Mouse (Mus musculus): ENCODE data around the gene Oas1g. TPM values are rescaled to one million over a fixed set of nuclear protein-coding genes. Genes with fewer than 3 reads are reported as not detected.
"Not testable (repeated sequence)": the region's sequence is repeated elsewhere in the genome, so short reads cannot be mapped to it uniquely, and the experiment has no call there.

The Oas1g gene
- total RNA-seq, 2 experiments from 2014 or later, result not detected

DNA sequence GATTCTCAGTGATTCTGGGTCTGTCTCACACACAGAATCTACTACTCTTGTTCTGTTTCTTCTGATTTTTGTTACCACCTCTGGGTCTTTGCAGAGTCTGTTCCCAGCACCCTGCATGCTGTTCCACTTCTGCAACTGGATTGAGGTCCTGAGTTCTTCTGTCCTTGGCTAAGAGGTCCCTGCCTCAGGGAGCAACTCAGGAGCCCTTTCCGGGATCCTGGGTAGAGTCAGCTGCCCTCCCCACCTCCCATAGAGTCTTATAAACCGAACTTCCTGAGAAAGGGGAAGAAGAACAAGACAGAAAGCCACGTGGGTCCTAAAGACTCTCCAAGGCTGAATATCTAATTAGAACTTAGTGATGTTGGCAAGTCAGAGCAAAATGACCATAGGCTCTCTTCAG, 3.6 kb upstream of the Oas1g start:
- DNase-seq (ENCODE audit: low spot score in 2 of 2), result no peak

DNA sequence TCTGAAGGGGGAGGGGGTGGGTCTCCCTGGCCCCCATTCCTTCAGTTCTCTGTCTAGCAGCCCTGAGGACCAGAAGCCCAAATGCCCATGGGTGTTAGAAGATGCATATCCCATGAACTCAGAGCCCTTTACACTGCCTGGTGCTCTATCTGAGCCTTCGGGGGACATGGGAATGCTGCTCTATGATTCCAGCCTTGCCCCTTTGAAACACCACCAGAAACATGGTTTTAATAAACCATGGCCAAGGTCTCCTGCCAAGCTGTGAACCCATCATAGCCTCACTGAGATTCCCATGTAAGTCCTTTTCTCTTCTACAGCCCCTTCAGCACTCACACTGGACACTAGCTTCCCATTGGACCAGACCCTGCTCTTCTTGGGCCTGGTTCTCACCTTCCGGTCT, 2.6 kb upstream of the Oas1g start:
- DNase-seq (ENCODE audit: low spot score in 2 of 2), result no peak

DNA sequence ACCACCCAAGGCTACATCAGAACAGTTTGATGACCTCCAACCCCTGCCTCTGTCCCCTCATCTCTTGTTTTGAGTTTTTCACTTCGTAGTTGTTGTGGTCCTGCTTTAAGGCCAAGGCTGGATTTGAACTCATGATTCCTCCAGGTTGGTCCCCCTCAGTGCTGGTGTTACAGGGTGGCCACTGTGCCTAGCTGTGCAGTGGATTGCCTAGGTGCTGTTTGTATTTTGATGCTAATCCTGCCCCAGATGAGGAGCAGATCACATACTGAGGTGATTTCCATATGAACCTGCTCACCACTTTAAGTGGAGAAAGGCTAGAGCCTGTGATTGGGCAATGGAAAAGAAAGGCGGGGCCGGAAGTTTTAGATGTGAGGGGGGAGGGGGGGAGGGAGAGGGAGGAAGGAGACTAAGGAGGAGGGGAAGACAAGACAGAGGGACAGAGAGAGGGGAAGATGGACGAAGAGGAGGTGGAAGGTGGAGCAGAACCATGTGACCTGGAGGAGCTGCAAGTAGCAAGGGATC, 942 bp upstream of the Oas1g start:
- not testable (repeated sequence) for DNase-seq (ENCODE audit: low spot score in 2 of 2)

DNA sequence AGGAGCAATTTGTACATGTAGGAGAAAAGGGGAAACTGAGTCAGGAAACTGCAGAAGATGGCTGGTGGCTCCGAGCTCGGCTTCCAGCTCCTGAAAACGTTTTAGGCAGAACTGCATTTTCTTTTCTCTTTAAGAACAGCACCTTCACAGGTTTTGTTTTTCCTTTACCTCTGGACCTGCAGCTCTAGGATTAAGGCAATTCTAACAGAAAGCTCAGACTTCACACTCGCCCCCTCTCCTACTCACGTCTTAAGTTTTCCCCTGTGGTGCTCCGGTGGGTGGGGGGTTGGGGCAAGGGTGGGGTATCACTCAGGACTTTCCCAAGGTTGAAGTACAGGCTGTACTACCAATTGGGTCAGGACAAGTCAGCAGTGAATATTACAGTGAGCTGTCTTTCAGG, 418 bp upstream of the Oas1g start:
- DNase-seq (ENCODE audit: low spot score in 2 of 2), result no peak

DNA sequence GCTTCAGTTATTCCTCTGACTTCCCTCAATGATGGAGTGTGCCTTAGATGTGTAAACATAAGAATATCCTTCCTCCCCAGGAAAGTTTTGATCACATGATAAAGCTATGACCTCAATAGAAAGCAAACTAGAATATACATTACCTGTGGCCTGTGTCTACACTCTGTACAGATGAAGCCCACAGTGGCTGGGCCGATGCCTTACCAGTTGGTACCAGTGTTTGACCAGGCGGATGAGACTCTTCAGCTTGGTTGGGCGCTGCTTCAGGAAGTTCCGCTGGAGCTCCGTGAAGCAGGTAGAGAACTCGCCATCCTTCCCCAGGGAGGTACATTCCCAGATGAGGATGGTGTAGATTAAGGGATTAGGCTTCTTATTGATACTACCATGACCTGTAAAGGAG, 5.7 kb downstream of the Oas1g start:
- not testable (repeated sequence) for DNase-seq (ENCODE audit: low spot score in 2 of 2)

DNA sequence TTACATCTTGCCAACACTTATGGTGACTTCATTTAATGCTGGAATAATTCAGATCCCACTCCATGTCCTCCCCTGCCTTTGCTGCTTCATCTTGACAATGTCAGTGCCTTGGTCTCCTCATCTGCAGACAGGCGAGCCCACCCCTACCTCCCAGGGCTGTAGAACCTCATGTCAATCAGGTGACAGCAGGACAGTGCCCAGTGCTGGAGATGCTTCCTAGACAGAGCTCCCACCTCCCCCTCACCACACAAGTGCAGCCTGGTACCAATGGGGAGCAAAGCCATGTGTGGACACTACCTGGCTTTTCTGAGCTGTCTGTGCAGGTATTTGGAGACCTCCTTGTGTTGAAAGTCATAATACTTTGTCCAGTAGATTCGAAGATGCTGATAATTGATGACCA, 8.6 kb downstream of the Oas1g start:
- DNase-seq (ENCODE audit: low spot score in 2 of 2), result not testable (repeated sequence)

DNA sequence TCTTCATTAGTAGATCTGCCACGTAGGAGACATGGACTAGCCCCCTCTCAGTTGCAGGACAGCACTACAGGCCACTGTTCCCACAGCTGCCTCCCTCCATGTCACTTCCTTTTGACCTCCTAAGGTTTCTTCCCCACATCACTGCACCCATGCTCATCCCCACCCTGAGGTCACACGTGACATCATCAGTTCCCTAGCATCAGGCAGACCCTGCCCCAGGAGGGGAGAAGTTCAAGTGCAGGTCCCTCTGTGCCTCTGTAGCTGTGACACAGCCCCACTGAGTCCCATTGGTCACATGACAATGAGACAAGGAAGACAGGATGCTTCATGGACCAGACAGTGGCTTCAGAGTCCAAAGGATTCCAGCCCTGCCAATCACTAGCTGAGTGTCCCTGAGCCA, 10.0 kb downstream of the Oas1g start:
- not testable (repeated sequence) for DNase-seq (ENCODE audit: low spot score in 2 of 2)

DNA sequence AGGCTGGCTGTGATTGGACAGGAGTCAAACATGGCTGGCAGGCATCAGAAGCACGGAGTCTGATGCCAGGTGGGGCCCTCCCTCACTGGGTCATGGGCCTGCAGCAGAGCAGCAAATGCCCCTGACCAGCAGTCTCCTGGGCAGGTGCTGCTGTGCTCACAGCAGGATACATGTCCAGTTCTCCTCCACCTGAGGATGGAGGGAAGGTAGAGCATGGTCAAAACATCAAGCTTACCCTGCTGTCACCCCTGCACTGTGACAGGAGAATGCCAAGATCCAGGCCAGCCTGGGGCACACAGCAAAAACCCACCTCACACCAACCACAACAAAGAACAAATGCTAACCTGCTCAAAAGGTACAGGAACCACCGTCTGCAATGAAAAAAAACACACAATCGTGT, 10.6 kb downstream of the Oas1g start:
- DNase-seq (ENCODE audit: low spot score in 2 of 2), result not testable (repeated sequence)

DNA sequence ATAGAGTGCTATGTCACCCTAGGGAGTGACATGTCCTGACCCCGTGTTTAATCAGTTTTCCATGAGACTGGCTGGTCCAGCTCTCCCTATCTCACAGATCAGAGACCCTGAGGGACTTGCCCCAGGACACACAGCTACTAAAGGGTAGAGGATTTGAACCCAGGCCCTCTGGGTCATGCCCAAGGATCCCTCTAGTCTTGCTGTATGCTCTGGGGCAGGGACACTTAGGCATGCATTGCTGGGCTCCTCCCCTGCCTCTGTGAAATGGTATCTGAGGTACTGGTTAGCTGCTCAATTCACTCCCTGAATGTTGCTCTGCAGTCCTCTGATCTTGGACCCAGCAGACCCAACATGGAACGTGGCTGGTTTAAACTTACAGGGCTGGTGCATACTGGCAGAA, 15.9 kb downstream of the Oas1g start:
- DNase-seq (ENCODE audit: low spot score in 2 of 2), result no peak

DNA sequence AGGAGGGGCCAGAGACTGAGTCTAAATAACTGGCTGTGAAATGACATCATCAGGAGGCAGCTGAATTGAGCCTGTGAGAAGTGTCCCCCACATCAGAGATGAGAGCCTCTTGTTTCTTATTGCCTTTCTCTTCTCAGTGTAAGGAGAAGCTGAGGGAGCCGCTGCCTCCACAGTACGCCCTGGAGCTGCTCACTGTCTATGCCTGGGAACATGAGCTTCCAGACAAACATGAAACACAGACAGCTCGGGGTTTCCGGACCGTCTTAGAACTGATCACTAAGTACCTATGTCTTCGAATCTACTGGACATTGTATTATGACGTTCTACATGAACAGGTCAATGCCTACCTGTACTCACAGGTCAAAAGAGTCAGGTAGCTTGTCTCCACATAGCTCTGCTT, 16.6 kb downstream of the Oas1g start:
- DNase-seq (ENCODE audit: low spot score in 2 of 2), result peak in 1 of 2 experiments; percentile 12

DNA sequence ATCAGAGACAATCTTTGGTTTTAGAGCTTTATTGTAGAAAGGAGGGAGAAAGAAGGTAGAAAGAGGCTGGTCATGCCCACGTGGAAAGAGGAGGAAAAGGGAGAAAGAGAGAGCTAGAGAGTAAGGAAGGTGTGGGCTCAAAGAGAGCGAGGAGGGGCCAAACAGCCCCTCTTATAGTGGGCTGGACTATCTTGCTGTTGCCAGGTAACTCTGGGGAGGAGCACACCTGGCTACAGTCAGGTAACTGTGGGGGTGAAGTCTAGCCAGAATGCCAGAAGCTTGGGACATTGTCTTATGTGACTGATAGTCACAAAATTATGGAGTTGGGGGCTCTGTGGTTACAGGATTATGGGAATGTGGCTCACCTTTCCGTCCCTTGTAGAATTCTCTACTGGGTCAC, 17.3 kb downstream of the Oas1g start:
- DNase-seq (ENCODE audit: low spot score in 2 of 2), result no peak

DNA sequence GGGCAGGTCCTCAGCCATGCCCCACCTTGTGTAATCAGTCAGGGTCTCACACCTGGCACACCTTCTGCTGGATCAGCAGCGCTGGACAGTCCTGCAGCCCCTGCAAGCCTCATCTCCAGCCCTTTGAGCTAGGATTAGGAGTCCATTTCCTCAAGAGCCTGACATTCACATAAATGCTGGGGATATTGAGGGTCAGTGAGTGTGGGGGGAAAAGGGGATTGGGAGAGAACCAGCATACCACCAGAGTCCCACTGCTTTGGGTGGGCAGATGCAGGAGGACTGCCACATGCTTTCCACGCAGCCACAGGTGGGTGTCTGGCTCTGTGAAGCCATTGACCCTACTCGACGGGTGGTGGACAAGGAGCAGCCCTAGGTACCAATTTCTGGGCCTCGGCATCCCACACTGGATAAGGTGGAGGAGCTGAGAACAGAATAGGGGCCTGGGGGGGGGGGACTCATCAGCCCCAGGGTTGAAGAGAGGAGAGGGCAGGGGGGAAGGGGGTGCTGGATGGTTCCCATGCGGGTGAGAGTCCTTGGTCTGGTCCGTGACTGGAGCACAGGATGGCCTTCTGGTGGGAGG, 17.9 kb downstream of the Oas1g start:
- no peak for DNase-seq (ENCODE audit: low spot score in 2 of 2)

DNA sequence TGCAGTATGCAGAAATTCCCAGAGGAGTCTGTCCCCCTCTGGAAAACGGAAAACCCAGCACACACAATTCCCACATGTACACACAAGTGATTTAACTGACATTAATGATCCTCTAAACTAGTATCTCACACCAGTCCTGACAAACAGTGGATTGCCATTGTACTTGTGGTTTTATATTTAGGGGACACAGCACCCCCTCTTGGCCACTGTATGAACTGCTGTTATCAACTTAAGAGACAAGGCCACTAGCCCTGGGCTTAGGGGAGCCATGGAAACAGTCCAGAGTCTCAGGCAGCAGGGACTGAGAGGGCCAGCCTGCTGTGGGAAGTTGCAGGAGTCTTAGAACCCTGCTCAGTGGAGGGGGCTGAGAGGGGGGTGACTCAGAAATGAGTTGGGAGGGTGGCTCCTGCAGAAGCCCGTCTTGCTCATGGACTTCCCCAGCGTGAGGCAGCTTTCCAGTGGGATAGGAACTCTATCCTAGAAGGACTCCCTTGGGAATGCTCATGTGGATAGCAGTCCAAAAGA, 22.0 kb downstream of the Oas1g start:
- no peak for DNase-seq (ENCODE audit: low spot score in 2 of 2)

DNA sequence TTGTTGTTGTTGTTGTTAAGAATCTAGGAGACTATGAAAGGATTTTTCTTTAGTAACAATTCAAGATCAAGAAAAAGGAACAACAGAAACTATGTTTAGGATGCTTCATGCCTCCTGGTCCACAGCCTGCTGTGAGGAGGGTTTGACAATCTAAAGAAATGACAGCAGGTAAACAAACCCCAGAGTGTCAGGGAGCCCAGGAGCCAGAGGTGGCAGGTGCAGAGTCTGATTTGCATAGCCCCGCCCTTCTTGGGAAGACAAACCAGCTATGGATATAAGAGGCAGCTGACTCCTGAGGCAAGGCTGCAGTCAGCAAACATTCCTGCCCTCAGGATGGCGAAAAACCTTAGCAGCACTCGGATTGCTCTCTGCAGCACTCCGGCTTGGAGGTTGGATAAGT, 26.3 kb downstream of the Oas1g start, which contains the start of gene Oas1h:
Gene Oas1h (plus strand): TSS at position 301 of the 400 bp plus-strand sequence.
- DNase-seq (ENCODE audit: low spot score in 2 of 2), result no peak

DNA sequence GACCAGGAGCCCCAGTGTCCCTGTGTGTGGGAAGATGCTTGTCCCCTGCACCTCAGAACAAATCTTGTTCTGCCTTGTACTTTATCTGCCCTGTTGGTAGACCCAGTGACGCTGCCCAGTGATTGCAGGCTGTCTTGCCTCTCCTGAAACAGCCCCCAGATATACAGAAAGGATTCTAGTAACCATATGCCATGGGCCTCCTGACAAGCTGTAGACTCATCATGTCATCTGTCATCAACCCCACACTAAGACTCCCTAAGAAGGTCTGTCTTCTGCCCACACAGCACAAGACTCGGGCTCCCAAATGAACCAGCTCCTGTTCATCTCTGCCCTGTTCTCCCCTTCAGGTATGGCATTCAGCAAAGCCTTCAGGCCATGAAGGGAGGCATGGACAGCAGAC, 28.2 kb downstream of the Oas1g start:
- DNase-seq (ENCODE audit: low spot score in 2 of 2), result peak; percentile 22 to 40

DNA sequence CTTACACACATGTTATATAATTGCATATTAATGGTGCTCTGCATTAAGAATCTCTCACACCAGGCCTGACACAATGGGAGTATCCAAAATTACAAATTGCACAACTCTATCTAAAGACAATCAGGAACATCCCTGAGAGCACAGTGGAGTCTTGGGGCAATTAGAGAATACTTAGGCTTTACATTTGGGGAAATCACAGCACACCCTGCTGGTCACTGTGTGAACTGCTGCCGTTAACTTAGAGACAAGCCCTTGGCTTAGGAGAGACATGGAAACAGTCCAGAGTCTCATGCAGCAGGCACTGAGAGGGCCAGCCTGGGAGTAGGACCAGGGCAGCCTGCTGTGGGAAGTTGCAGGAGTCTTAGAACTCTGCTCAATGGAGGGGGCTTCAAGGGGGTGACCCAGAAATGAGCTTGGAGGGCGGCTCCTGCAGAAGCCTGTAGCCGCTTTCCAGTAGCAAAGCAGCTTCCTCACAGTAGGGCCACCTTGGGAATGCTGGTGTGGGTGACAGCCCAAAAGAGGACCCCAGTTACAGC, 37.7 kb downstream of the Oas1g start:
- peak in 1 of 2 experiments; percentile 33 for DNase-seq (ENCODE audit: low spot score in 2 of 2)

DNA sequence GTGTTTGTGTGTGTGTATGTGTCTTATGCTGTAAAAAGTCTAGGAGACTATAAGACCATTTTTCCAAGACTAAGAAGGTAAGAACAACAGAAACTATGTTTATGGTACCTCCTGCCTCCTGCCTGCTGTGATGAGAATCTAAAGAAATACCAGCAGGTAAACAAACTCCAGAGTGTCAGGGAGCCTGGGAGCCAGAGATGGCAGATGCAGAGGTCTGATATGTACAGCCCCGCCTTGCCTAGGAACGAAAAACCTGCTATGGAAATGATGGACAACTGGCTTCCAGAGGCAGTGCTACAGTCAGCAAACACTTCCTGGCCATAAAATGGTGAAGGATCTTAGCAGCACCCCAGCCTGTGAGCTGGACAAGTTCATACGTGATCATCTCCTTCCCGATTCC, 40.3 kb downstream of the Oas1g start, which contains the start of gene Oas1f:
Gene Oas1f (plus strand): TSS at position 301 of the 400 bp plus-strand sequence.
- no peak for DNase-seq (ENCODE audit: low spot score in 2 of 2)

DNA sequence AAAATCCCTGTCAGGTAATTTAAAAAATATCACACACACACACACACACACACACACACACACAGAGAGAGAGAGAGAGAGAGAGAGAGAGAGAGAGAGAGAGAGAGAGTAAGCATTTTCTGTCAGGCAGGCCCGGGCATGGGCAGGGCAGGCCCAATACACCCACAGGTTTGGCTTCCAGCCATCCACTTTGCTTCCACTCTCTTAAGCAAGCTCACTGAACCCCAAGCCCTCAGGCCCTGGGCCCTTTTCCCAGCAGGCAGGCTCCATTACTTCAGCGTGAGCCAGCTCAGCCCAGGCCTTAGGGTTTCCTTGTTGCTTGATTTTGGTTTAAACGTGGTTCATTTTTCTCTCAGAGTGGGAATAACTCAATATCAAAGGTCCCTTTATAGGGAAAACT, 42.7 kb downstream of the Oas1g start:
- peak in 1 of 2 experiments; percentile 18 for DNase-seq (ENCODE audit: low spot score in 2 of 2)

DNA sequence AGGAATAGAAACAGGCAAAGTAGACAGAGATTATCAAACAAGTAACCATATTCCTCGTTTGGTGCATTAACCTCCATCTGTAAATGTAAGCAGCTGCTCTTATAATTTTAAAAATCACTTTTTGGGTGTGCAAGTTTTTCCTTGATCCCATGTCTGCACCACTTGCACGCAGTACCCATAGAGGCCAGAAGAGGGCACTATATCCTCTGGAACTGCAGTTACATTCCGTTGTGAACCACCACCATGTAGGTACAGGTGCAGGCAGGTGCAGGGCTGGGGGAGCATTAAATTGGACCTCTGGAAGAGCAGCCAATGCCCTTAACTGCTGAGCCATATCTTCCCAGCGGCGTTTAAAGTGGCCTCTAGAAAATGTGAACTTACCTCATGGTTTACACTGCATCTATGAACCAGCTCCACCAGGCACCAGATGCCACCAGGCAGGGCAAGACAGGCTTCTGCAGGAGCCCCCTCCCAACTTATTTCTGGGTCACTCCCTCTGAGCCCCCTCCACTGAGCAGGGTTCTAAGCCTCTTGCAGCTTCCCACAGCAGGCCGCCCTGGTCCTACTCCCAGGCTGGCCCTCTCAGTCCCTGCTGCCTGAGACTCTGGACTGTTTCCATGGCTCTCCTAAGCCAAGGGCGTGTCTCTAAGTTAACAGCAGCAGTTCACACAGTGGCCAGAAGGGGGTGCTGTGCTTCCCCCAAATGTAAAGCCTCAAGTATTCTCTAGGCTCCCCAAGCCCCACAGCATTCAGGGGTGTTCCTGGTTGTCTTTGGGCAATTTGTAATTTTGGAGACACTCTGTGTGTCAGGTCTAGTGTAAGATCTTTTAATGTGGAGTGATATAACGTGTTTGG, 50.5 kb downstream of the Oas1g start:
- peak; percentile 19 to 24 for DNase-seq (ENCODE audit: low spot score in 2 of 2)

DNA sequence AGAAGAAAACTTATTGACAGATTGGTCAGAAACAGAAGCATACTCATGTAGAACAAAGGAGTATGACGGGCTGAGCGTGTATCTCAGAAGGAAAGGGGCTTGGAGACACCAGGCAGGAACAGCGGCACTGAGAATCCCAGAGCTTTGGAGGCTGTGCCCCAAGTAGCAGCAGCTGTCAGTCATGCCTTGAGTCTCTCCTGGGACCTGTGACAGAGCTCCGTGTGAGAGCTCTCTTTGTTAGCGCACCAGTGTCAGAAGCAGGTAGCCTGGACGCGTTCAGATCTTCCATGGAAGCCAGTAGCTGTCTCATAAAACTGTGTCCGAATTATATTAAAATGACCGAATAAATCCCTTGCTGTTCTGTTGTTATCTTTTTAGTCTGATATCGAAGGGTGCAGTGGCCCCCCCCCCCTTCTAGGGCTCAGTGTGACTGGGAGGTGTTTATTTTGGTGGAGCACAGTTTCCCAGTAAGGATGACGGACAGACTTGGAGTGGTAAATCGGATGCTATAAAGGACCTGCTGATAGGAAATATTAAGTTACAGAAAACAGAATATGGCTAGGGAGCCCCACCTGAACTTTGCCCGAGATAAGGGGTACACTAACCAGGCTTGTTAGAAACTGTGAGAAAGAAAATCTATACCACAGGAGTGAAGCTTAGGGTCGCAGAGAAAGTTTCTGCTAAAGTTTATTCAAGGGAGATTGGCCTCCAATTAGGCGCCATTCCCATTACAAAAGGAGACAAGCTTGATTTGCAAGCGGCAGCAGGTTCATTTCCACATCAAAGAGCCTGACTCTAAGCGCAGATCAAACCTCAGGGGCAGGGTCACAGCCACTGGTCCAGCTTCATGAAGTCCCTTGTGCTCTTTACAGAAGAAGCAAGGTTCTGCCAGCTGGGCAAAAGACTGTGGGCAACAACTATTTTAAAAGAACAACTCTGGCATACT, 53.8 kb downstream of the Oas1g start:
- peak in 1 of 2 experiments; percentile 1 for DNase-seq (ENCODE audit: low spot score in 2 of 2)

DNA sequence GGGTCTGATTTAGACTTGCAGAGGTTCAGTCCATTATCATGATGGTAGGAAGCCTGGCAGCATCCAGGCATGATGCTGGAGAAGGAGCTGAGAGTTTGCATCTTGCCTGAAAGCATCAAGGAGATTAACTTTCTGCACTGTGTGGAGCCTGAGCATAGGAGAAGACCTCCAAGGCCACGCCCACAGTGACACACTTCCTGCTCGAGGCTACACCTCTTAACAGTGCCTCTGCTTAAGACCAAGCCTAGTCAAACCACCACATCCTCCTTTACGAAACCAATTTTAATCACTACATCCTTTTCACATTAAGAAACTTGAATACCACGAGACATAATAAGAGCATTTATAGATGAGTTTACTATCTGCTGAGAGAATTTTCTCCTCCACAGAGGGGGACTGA, 56.4 kb downstream of the Oas1g start:
- DNase-seq (ENCODE audit: low spot score in 2 of 2), result no peak
